Mouse (Mus musculus): ENCODE results near the gene Gas8. TPM values are rescaled to one million over a fixed set of nuclear protein-coding genes. Genes with fewer than 3 reads are reported as not detected.
"Not testable (repeated sequence)": the region's sequence is repeated elsewhere in the genome, so short reads cannot be mapped to it uniquely, and the experiment has no call there.

Gene Gas8
- polyA plus RNA-seq, 3 experiments from 2014 or later = 6.4 to 10.1 (median 7.3) TPM

- ATAC-seq = no peak
Measured at GRCm38 (mm10) chr8:123515540-123515897, 3.1 kb upstream of the Gas8 start.

GRCm38 (mm10) chr8:123516596-123516995, 2.0 kb upstream of the Gas8 start:
- no peak for ATAC-seq

- peak; percentile 7 for ATAC-seq
Measured at GRCm38 (mm10) chr8:123518172-123518571, 462 bp upstream of the Gas8 start.

GRCm38 (mm10) chr8:123520048-123520447, 1.4 kb downstream of the Gas8 start:
- not testable (repeated sequence) for ATAC-seq

GRCm38 (mm10) chr8:123527720-123528489, 9.3 kb downstream of the Gas8 start:
- ATAC-seq = no peak

- no peak for ATAC-seq
Measured at GRCm38 (mm10) chr8:123536242-123536989, 17.8 kb downstream of the Gas8 start.

GRCm38 (mm10) chr8:123536990-123537380, 18.4 kb downstream of the Gas8 start:
- ATAC-seq = no peak

GRCm38 (mm10) chr8:123537641-123538040, 19.0 kb downstream of the Gas8 start:
- not testable (repeated sequence) for ATAC-seq

- not testable (repeated sequence) for ATAC-seq
Measured at GRCm38 (mm10) chr8:123564221-123564620, 45.6 kb downstream of the Gas8 start.

- ATAC-seq = not testable (repeated sequence)
Measured at GRCm38 (mm10) chr8:123575386-123575785, 56.8 kb downstream of the Gas8 start.

Other genes starting within 250 kb of the Gas8 start
- gene Fanca, start 200.3 kb upstream of the Gas8 start, polyA plus RNA-seq (2017; shearing (Covaris generic)) = 1 to 10 TPM; 5.1 to 9.2 (median 5.2) TPM
- gene Spire2, start 186.1 kb upstream of the Gas8 start, polyA plus RNA-seq (2017; shearing (Covaris generic)) = not detected
- gene Tcf25, start 145.1 kb upstream of the Gas8 start, polyA plus RNA-seq (2017; shearing (Covaris generic)) = 100 to 1,000 TPM in 1 of 3 experiments, 10 to 100 TPM in 2; 74.2 to 106 (median 94.3) TPM
- not detected for gene Mc1r, start 111.7 kb upstream of the Gas8 start, polyA plus RNA-seq (2017; shearing (Covaris generic))
- 1 to 10 TPM in 1 of 3 experiments, under 1 TPM in 1, not detected in 1; 0.30 to 2.0 TPM for gene Tubb3, start 107.4 kb upstream of the Gas8 start, polyA plus RNA-seq (2017; shearing (Covaris generic))
- 1 to 10 TPM; 7.7 to 7.9 (median 7.8) TPM for gene Def8, start 95.3 kb upstream of the Gas8 start, polyA plus RNA-seq (2017; shearing (Covaris generic))
- gene Afg3l1, start 40.9 kb upstream of the Gas8 start, polyA plus RNA-seq (2017; shearing (Covaris generic)) = 10 to 100 TPM; 32.6 to 47.7 (median 36.1) TPM
- gene Dbndd1, start 3.4 kb upstream of the Gas8 start, polyA plus RNA-seq (2017; shearing (Covaris generic)) = 1 to 10 TPM in 1 of 3 experiments, under 1 TPM in 2; 0.47 to 1.2 (median 0.54) TPM
- not detected for gene Rhou, start 135.1 kb downstream of the Gas8 start, polyA plus RNA-seq (2017; shearing (Covaris generic))

Measured in inflammation-experienced regulatory T-cells, adult 6 months (primary cell).